Mouse (Mus musculus) 416B (cell line): ENCODE data around the gene Gm49359.
"Not testable (repeated sequence)": the region's sequence is repeated elsewhere in the genome, so short reads cannot be mapped to it uniquely, and the experiment has no call there.

Experiments
- DNase-seq: peaks from one replicate; pipeline ENCODE4 v3.0.0; 2011; ENCODE audit warnings: low read depth

Gene Gm49359

GRCm38 (mm10) chr13:62466424-62467334, at the start of gene Gm49359:
Gm49359 (minus strand) TSS chr13:62466832.
- DNase-seq: peak; percentile 95

- DNase-seq: not testable (repeated sequence)
Observed at GRCm38 (mm10) chr13:62510641-62511420, 44.2 kb upstream of the Gm49359 start.

GRCm38 (mm10) chr13:62472661-62473060, 6.0 kb upstream of the Gm49359 start:
- peak; percentile 49 for DNase-seq

GRCm38 (mm10) chr13:62469947-62470346, 3.3 kb upstream of the Gm49359 start:
- peak; percentile 86 for DNase-seq
